Mouse (Mus musculus): Measurements from ENCODE around the gene Nr1h2. TPM values are rescaled to one million over a fixed set of nuclear protein-coding genes. Genes with fewer than 3 reads are reported as not detected.

Nr1h2 gene
- polyA plus RNA-seq, 1 experiment from 2014 or later = 76.8 TPM

GRCm38 (mm10) chr7:44563284-44563683 is 9.5 kb upstream of the Nr1h2 start:
- 38% methylated on average over 8 of the region's 8 CpGs for WGBS
- H3K9me3 ChIP-seq (replicated peaks) = no peaks in the 10 kb centered on the region
- H3K27me3 ChIP-seq = peaks cover 4% of the 10 kb centered on the region; the same call in 1 of the 2 replicates
- no peak for ATAC-seq (replicated peaks; ENCODE audit: low FRiP score)
- H3K9ac ChIP-seq = no peak overlapping the region
- H3K4me1 ChIP-seq = no peaks in the 10 kb centered on the region
- H3K4me2 ChIP-seq = no peak overlapping the region
- no peak overlapping the region for H3K27ac ChIP-seq
- H3K4me3 ChIP-seq (replicated peaks) = no peak overlapping the region
- no peaks in the 10 kb centered on the region for H3K36me3 ChIP-seq

- no peak for ATAC-seq (replicated peaks; ENCODE audit: low FRiP score)
- WGBS = 47% methylated on average over 18 of the region's 18 CpGs
- Histone ChIP-seq H3K27ac (no peak overlapping the region), H3K4me1 (no peaks in the 10 kb centered on the region), H3K27me3 (peaks cover 4% of the 10 kb centered on the region; the same call in 1 of the 2 replicates), H3K9me3 (replicated peaks) (no peaks in the 10 kb centered on the region), H3K9ac (no peak overlapping the region), H3K4me3 (replicated peaks) (no peak overlapping the region), H3K36me3 (no peaks in the 10 kb centered on the region), H3K4me2 (no peak overlapping the region)
Measured at GRCm38 (mm10) chr7:44560435-44561400, 7.0 kb upstream of the Nr1h2 start.

- Histone ChIP-seq H3K36me3 (no peaks in the 10 kb centered on the region), H3K9me3 (replicated peaks) (no peaks in the 10 kb centered on the region), H3K27ac (no peak overlapping the region), H3K4me3 (replicated peaks) (no peak overlapping the region), H3K27me3 (peaks cover 4% of the 10 kb centered on the region; the same call in 1 of the 2 replicates), H3K9ac (no peak overlapping the region), H3K4me2 (no peak overlapping the region), H3K4me1 (peaks cover 6% of the 10 kb centered on the region)
- no peak for ATAC-seq (replicated peaks; ENCODE audit: low FRiP score)
- WGBS = 66% methylated on average over 2 of the region's 2 CpGs
Measured at GRCm38 (mm10) chr7:44557629-44558028, 3.9 kb upstream of the Nr1h2 start.

GRCm38 (mm10) chr7:44553196-44553764 is 471 bp downstream of the Nr1h2 start:
- ATAC-seq (replicated peaks; ENCODE audit: low FRiP score) = peak; percentile 73
- Histone ChIP-seq H3K27me3 (no peaks in the 10 kb centered on the region), H3K4me2 (peak overlapping the region; percentile 71), H3K27ac (peak overlapping the region; percentile 100), H3K36me3 (peaks cover 31% of the 10 kb centered on the region), H3K9ac (peak overlapping the region; percentile 69), H3K4me3 (replicated peaks) (peak overlapping the region; percentile 99), H3K9me3 (replicated peaks) (no peaks in the 10 kb centered on the region), H3K4me1 (peaks cover 8% of the 10 kb centered on the region)
- WGBS = under 1% methylated on average over 32 of the region's 32 CpGs

GRCm38 (mm10) chr7:44552141-44552908 is 1.4 kb downstream of the Nr1h2 start:
- H3K36me3 ChIP-seq = peaks cover 31% of the 10 kb centered on the region
- peak overlapping the region; percentile 71 for H3K4me2 ChIP-seq
- no peaks in the 10 kb centered on the region for H3K9me3 ChIP-seq (replicated peaks)
- H3K9ac ChIP-seq = no peak overlapping the region
- peaks cover 17% of the 10 kb centered on the region for H3K4me1 ChIP-seq
- WGBS = 86% methylated on average over 31 of the region's 31 CpGs
- peak overlapping the region; percentile 100; the same call in 1 of the 2 replicates for H3K27ac ChIP-seq
- no peaks in the 10 kb centered on the region for H3K27me3 ChIP-seq
- peak overlapping the region; percentile 99 for H3K4me3 ChIP-seq (replicated peaks)
- ATAC-seq (replicated peaks; ENCODE audit: low FRiP score) = no peak

GRCm38 (mm10) chr7:44551731-44552130 is 2.0 kb downstream of the Nr1h2 start:
- peaks cover 23% of the 10 kb centered on the region for H3K4me1 ChIP-seq
- no peaks in the 10 kb centered on the region for H3K9me3 ChIP-seq (replicated peaks)
- H3K4me2 ChIP-seq = no peak overlapping the region
- no peak for ATAC-seq (replicated peaks; ENCODE audit: low FRiP score)
- no peak overlapping the region for H3K9ac ChIP-seq
- no peaks in the 10 kb centered on the region for H3K27me3 ChIP-seq
- H3K27ac ChIP-seq = no peak overlapping the region
- H3K4me3 ChIP-seq (replicated peaks) = no peak overlapping the region
- peaks cover 31% of the 10 kb centered on the region for H3K36me3 ChIP-seq
- 85% methylated on average over 22 of the region's 22 CpGs for WGBS

- Histone ChIP-seq H3K27ac (no peak overlapping the region), H3K4me3 (replicated peaks) (no peak overlapping the region), H3K4me2 (no peak overlapping the region), H3K4me1 (peaks cover 24% of the 10 kb centered on the region), H3K9me3 (replicated peaks) (no peaks in the 10 kb centered on the region), H3K27me3 (no peaks in the 10 kb centered on the region), H3K9ac (no peak overlapping the region), H3K36me3 (peaks cover 31% of the 10 kb centered on the region)
- no peak for ATAC-seq (replicated peaks; ENCODE audit: low FRiP score)
- 94% methylated on average over 21 of the region's 21 CpGs for WGBS
Measured at GRCm38 (mm10) chr7:44551301-44551700, 2.5 kb downstream of the Nr1h2 start.

GRCm38 (mm10) chr7:44550409-44550678 is 3.4 kb downstream of the Nr1h2 start:
- ATAC-seq (replicated peaks; ENCODE audit: low FRiP score) = no peak
- WGBS = 91% methylated on average over 12 of the region's 12 CpGs
- no peaks in the 10 kb centered on the region for H3K27me3 ChIP-seq
- H3K4me2 ChIP-seq = no peak overlapping the region
- H3K9ac ChIP-seq = no peak overlapping the region
- H3K4me1 ChIP-seq = peaks cover 24% of the 10 kb centered on the region
- no peak overlapping the region for H3K4me3 ChIP-seq (replicated peaks)
- no peak overlapping the region for H3K27ac ChIP-seq
- no peaks in the 10 kb centered on the region for H3K9me3 ChIP-seq (replicated peaks)
- H3K36me3 ChIP-seq = peaks cover 31% of the 10 kb centered on the region

GRCm38 (mm10) chr7:44549621-44550408 is 3.9 kb downstream of the Nr1h2 start:
- 95% methylated on average over 23 of the region's 23 CpGs for WGBS
- Histone ChIP-seq H3K4me3 (replicated peaks) (no peak overlapping the region), H3K36me3 (peaks cover 31% of the 10 kb centered on the region), H3K9ac (no peak overlapping the region), H3K4me1 (peaks cover 24% of the 10 kb centered on the region), H3K4me2 (no peak overlapping the region), H3K9me3 (replicated peaks) (no peaks in the 10 kb centered on the region), H3K27ac (no peak overlapping the region), H3K27me3 (no peaks in the 10 kb centered on the region)
- no peak for ATAC-seq (replicated peaks; ENCODE audit: low FRiP score)

- no peaks in the 10 kb centered on the region for H3K27me3 ChIP-seq
- peaks cover 31% of the 10 kb centered on the region for H3K36me3 ChIP-seq
- H3K4me3 ChIP-seq (replicated peaks) = peak within 1 kb of the TSS; percentile 65
- no peaks in the 10 kb centered on the region for H3K9me3 ChIP-seq (replicated peaks)
- peak within 1 kb of the TSS; percentile 85 for H3K4me2 ChIP-seq
- H3K9ac ChIP-seq = peak within 1 kb of the TSS; percentile 57
- H3K4me1 ChIP-seq = peaks cover 24% of the 10 kb centered on the region
- WGBS = 0% methylated on average over 43 of the region's 43 CpGs
- ATAC-seq (replicated peaks; ENCODE audit: low FRiP score) = peak; percentile 94
- peak within 1 kb of the TSS; percentile 85 for H3K27ac ChIP-seq
Measured at GRCm38 (mm10) chr7:44548497-44549087, 5.2 kb downstream of the Nr1h2 start, which contains the start of gene Pold1. Gene Pold1, minus strand, starts transcription at chr7:44548849.

GRCm38 (mm10) chr7:44547725-44548124 is 6.0 kb downstream of the Nr1h2 start:
- peaks cover 35% of the 10 kb centered on the region for H3K36me3 ChIP-seq
- WGBS = 14% methylated on average over 5 of the region's 5 CpGs
- H3K27me3 ChIP-seq = no peaks in the 10 kb centered on the region
- peak overlapping the region; percentile 85 for H3K4me2 ChIP-seq
- no peaks in the 10 kb centered on the region for H3K9me3 ChIP-seq (replicated peaks)
- peaks cover 19% of the 10 kb centered on the region for H3K4me1 ChIP-seq
- ATAC-seq (replicated peaks; ENCODE audit: low FRiP score) = no peak
- no peak overlapping the region for H3K27ac ChIP-seq
- H3K4me3 ChIP-seq (replicated peaks) = peak overlapping the region; percentile 65
- peak overlapping the region; percentile 57 for H3K9ac ChIP-seq
